Mouse (Mus musculus) heart, embryonic 13.5 days (tissue): Measurements from ENCODE around the gene Prokr2. TPM values are rescaled to one million over a fixed set of nuclear protein-coding genes. Genes with fewer than 3 reads are reported as not detected.

Experiments used
- ATAC-seq: fragments of 200-750 bp; cut with Nextera tagmentation; 2 replicates; pipeline ENCODE4 v1.8.0; 2017; ENCODE audit warnings: moderate TSS enrichment; ENCODE audit not compliant: insufficient number of reproducible peaks, low FRiP score, low TSS enrichment; ENCODE audit errors: extremely low read depth
- H3K27ac ChIP-seq: fragments of 300-500 bp; sonication (generic); replicated peaks from 2 replicates; pipeline ENCODE4 v1.5.1; 2015; ENCODE audit warnings: moderate library complexity, mild to moderate bottlenecking, inconsistent platforms
- H3K27me3 ChIP-seq: fragments of 300-500 bp; sonication (generic); replicated peaks from 2 replicates; pipeline ENCODE4 v1.6.1; 2015; ENCODE audit warnings: mild to moderate bottlenecking, inconsistent platforms
- H3K36me3 ChIP-seq: fragments of 300-500 bp; sonication (generic); 2 replicates; pipeline ENCODE4 v1.6.1; 2015; ENCODE audit warnings: mild to moderate bottlenecking, inconsistent platforms
- H3K4me1 ChIP-seq: fragments of 300-500 bp; sonication (generic); 2 replicates; pipeline ENCODE4 v1.6.1; 2015; ENCODE audit warnings: inconsistent platforms
- H3K4me2 ChIP-seq: fragments of 300-500 bp; sonication (generic); 2 replicates; pipeline ENCODE4 v1.6.1; 2015; ENCODE audit warnings: inconsistent platforms, mild to moderate bottlenecking, moderate library complexity
- H3K4me3 ChIP-seq: fragments of 300-500 bp; sonication (generic); 2 replicates; pipeline ENCODE4 v1.5.1; 2015; ENCODE audit warnings: moderate library complexity, mild to moderate bottlenecking, inconsistent platforms
- H3K9ac ChIP-seq: fragments of 300-500 bp; sonication (generic); 2 replicates; pipeline ENCODE4 v1.6.1; 2015; ENCODE audit warnings: inconsistent platforms, mild to moderate bottlenecking, moderate library complexity
- H3K9me3 ChIP-seq: fragments of 300-500 bp; sonication (generic); 2 replicates; pipeline ENCODE4 v1.6.1; 2016; ENCODE audit warnings: inconsistent platforms
- WGBS: fragments of 180-500 bp; shearing (Covaris S2); methylation state at CpG from one replicate; pipeline ENCODE4 v1.1.7; 2015; ENCODE audit warnings: mixed read lengths; 5-methylcytosine and 5-hydroxymethylcytosine counted together
- polyA plus RNA-seq: library from polyadenylated mRNA; unstranded; fragments of >200 nt; fragmentation: Nextera tagmentation; extraction: Ambion mirVana; gene quantifications from 2 replicates; pipeline ENCODE4 v1.2.1, GENCODE M21; 2015

Prokr2 gene
- polyA plus RNA-seq, 1 experiment from 2014 or later, result 1.1 TPM

DNA sequence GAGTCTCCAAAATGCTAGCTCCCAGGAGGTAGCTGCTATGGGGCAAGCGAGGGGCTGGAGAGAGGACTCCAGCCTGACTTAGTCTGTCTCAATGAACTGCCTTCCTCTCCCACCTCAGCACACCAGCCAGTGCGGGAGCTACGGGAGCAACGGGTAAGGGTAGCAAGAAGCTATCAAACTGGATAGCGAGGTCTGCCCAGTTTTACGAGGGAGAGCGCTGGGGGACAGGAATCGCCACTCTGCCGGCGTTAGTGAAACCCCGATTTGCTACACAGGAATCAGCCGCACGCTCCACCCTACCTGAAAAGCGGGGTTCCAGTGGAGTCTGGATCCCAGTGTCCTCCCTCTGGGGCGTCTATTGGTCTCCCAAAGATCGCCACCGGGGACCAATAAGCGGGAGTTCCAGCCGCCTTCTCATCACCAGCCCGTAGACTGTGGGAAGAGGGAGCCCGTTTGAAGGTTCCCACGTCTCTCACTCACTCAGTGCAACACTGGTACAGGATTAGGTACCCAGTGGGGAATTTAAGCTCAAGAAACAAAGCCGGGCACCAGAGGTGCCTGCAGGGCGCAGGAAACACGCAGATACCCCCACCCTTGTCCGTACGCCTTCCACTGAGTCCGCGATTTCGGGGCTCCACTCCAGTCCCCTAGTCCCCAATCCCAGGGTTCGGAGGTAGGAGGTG, 595 bp downstream of the Prokr2 start:
- Histone ChIP-seq H3K36me3 (no peaks in the 10 kb centered on the region), H3K27ac (no peak overlapping the region), H3K9me3 (no peaks in the 10 kb centered on the region), H3K4me2 (peak overlapping the region; percentile 94), H3K9ac (peak overlapping the region; percentile 75), H3K4me3 (peak overlapping the region; percentile 63), H3K4me1 (peaks cover 5% of the 10 kb centered on the region), H3K27me3 (peaks cover 44% of the 10 kb centered on the region)
- ATAC-seq, result no peak
- WGBS, result under 1% methylated on average over 31 of the region's 31 CpGs

GRCm38 (mm10) chr2:132382308-132382707, 2.9 kb downstream of the Prokr2 start:
- no peak overlapping the region for H3K27ac ChIP-seq
- no peaks in the 10 kb centered on the region for H3K9me3 ChIP-seq
- no peak overlapping the region for H3K4me2 ChIP-seq
- no peak overlapping the region for H3K4me3 ChIP-seq
- 76% methylated on average over 2 of the region's 2 CpGs for WGBS
- peaks cover 10% of the 10 kb centered on the region for H3K4me1 ChIP-seq
- H3K36me3 ChIP-seq, result no peaks in the 10 kb centered on the region
- peaks cover 39% of the 10 kb centered on the region for H3K27me3 ChIP-seq
- no peak for ATAC-seq
- H3K9ac ChIP-seq, result no peak overlapping the region

DNA sequence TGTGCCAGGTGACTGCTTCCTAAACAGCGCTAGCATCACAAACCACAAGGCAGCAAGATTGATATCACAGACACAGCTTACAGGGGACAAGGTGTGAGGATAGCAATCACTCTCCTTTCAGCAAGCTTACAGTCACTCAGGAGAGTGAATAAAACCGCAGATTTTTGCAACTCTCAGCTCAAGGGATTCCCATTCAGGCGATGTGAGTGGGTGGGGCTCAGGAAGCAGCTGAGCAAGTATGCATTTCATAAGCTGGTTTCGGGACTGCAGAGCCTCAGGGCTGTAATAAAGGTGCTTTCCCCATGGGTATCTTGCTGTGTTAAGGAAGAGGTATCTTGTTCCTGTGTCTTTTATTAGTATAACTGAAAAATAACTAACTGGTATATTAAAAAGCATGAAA, 5.6 kb downstream of the Prokr2 start:
- WGBS, result 50% methylated on average over 4 of the region's 4 CpGs

GRCm38 (mm10) chr2:132378602-132379150, 6.6 kb downstream of the Prokr2 start:
- 60% methylated on average over 10 of the region's 10 CpGs for WGBS
- no peak overlapping the region for H3K4me2 ChIP-seq
- H3K27ac ChIP-seq, result no peak overlapping the region
- H3K4me1 ChIP-seq, result peaks cover 6% of the 10 kb centered on the region; the same call in 1 of the 2 replicates
- ATAC-seq, result no peak
- no peak overlapping the region for H3K9ac ChIP-seq
- no peak overlapping the region for H3K4me3 ChIP-seq
- no peaks in the 10 kb centered on the region for H3K9me3 ChIP-seq
- H3K27me3 ChIP-seq, result peaks cover 14% of the 10 kb centered on the region
- no peaks in the 10 kb centered on the region for H3K36me3 ChIP-seq

More for the DNA sequence above, 5.6 kb downstream of the Prokr2 start:
- Histone ChIP-seq H3K4me1 (peaks cover 10% of the 10 kb centered on the region), H3K27me3 (peaks cover 23% of the 10 kb centered on the region), H3K4me2 (no peak overlapping the region), H3K36me3 (no peaks in the 10 kb centered on the region), H3K9ac (no peak overlapping the region), H3K27ac (no peak overlapping the region), H3K4me3 (no peak overlapping the region), H3K9me3 (no peaks in the 10 kb centered on the region)
- ATAC-seq, result no peak

DNA sequence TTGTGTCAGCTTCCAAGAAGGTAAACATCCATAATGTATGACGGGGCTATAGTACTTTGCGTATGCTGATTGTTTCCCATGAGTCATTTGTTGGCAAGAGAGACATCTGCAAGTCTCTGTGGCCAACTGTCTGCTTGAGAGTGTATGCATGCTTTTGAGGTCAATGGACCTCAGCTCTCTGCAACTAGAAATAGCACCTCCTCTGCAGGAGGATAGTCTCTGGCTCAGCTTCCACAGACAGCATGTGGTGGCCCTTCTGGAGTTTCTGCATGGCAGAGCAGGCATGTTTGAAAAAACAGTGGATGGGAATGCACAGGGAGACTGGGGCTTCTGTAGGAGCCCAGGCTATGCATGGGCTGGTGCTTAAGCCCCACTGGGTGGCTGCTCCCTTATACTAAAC, 7.8 kb downstream of the Prokr2 start:
- no peak for ATAC-seq
- no peak overlapping the region for H3K27ac ChIP-seq

GRCm38 (mm10) chr2:132375721-132376120, 9.5 kb downstream of the Prokr2 start:
- H3K9me3 ChIP-seq, result no peaks in the 10 kb centered on the region
- no peak overlapping the region for H3K9ac ChIP-seq
- 62% methylated on average over 3 of the region's 3 CpGs for WGBS
- H3K4me2 ChIP-seq, result no peak overlapping the region
- H3K27ac ChIP-seq, result no peak overlapping the region
- no peak overlapping the region for H3K4me3 ChIP-seq
- no peak for ATAC-seq
- H3K4me1 ChIP-seq, result peaks cover 6% of the 10 kb centered on the region; the same call in 1 of the 2 replicates
- no peaks in the 10 kb centered on the region for H3K36me3 ChIP-seq
- no peaks in the 10 kb centered on the region for H3K27me3 ChIP-seq

More for the DNA sequence above, 7.8 kb downstream of the Prokr2 start:
- Histone ChIP-seq H3K36me3 (no peaks in the 10 kb centered on the region), H3K4me3 (no peak overlapping the region), H3K9ac (no peak overlapping the region), H3K4me2 (no peak overlapping the region), H3K4me1 (peaks cover 6% of the 10 kb centered on the region; the same call in 1 of the 2 replicates), H3K27me3 (peaks cover 4% of the 10 kb centered on the region; the same call in 1 of the 2 replicates), H3K9me3 (no peaks in the 10 kb centered on the region)
- 74% methylated on average over 2 of the region's 2 CpGs for WGBS

GRCm38 (mm10) chr2:132375135-132375534, 10.1 kb downstream of the Prokr2 start:
- H3K4me3 ChIP-seq, result no peak overlapping the region

GRCm38 (mm10) chr2:132373748-132374147, 11.5 kb downstream of the Prokr2 start:
- H3K36me3 ChIP-seq, result no peaks in the 10 kb centered on the region
- no peak overlapping the region for H3K4me2 ChIP-seq
- no peak for ATAC-seq
- no peak overlapping the region for H3K4me3 ChIP-seq
- H3K9ac ChIP-seq, result no peak overlapping the region
- H3K4me1 ChIP-seq, result peaks cover 6% of the 10 kb centered on the region; the same call in 1 of the 2 replicates
- H3K27me3 ChIP-seq, result no peaks in the 10 kb centered on the region
- no peaks in the 10 kb centered on the region for H3K9me3 ChIP-seq
- WGBS, result 80% methylated on average over 17 of the region's 17 CpGs
- H3K27ac ChIP-seq, result no peak overlapping the region

More at GRCm38 (mm10) chr2:132375135-132375534, 10.1 kb downstream of the Prokr2 start:
- no peak overlapping the region for H3K27ac ChIP-seq
- no peak overlapping the region for H3K9ac ChIP-seq
- no peaks in the 10 kb centered on the region for H3K36me3 ChIP-seq
- H3K27me3 ChIP-seq, result no peaks in the 10 kb centered on the region
- H3K4me2 ChIP-seq, result no peak overlapping the region
- 62% methylated on average over 9 of the region's 9 CpGs for WGBS
- no peak for ATAC-seq
- H3K9me3 ChIP-seq, result no peaks in the 10 kb centered on the region
- H3K4me1 ChIP-seq, result peaks cover 6% of the 10 kb centered on the region; the same call in 1 of the 2 replicates

DNA sequence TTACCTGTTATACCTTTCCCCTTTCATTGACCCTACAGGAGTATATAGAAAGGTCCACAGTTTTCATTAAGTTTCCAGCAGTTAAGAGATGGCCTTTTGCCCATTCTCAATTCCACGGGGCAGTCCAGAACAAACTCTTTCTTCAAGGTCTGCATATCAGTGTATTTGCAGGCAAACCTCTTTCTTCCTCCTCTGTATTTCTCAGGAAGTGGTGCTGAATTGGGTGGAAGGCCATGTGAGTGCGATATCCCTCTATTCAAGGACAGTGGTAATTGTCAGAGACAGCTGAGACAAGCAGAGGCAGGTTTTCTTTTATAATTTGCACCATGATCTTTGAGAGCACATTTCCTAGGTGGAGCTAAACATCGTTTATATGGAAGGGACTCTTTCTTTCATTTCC, 16.8 kb downstream of the Prokr2 start:
- no peaks in the 10 kb centered on the region for H3K4me1 ChIP-seq
- H3K27ac ChIP-seq, result peak overlapping the region; percentile 48; the same call in 1 of the 2 replicates
- H3K9ac ChIP-seq, result no peak overlapping the region
- H3K36me3 ChIP-seq, result no peaks in the 10 kb centered on the region
- no peak overlapping the region for H3K4me2 ChIP-seq
- H3K4me3 ChIP-seq, result no peak overlapping the region
- no peaks in the 10 kb centered on the region for H3K27me3 ChIP-seq
- no peaks in the 10 kb centered on the region for H3K9me3 ChIP-seq
- no peak for ATAC-seq
- WGBS, result 54% methylated on average over 3 of the region's 3 CpGs

DNA sequence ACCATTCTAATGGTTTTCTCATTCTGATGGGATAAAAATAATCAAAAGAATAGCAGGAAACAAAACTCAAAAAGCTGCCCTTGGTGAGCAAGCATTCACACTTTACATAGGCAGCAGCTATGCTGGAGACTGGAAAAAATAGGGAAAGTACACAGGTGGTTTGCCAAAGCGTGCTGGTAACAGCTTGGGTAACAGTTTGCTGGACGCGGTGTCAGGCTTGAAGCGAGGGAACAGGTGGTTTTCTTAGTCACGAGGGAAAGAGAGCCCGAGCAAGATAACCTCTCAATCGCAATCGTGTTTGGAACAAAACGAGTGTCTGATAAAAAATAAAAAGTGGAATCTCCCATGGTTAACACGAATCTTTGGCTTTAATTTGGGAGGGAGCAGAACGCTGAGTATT, 41.4 kb downstream of the Prokr2 start:
- WGBS, result 64% methylated on average over 11 of the region's 11 CpGs
- Histone ChIP-seq H3K36me3 (no peaks in the 10 kb centered on the region), H3K9me3 (0 out of 2 replicates have a peak, but pooled peaks cover 3% of the 10 kb centered on the region), H3K4me2 (no peak overlapping the region), H3K4me3 (no peak overlapping the region), H3K27me3 (no peaks in the 10 kb centered on the region), H3K9ac (no peak overlapping the region), H3K4me1 (peaks cover 16% of the 10 kb centered on the region), H3K27ac (no peak overlapping the region)
- ATAC-seq, result no peak

DNA sequence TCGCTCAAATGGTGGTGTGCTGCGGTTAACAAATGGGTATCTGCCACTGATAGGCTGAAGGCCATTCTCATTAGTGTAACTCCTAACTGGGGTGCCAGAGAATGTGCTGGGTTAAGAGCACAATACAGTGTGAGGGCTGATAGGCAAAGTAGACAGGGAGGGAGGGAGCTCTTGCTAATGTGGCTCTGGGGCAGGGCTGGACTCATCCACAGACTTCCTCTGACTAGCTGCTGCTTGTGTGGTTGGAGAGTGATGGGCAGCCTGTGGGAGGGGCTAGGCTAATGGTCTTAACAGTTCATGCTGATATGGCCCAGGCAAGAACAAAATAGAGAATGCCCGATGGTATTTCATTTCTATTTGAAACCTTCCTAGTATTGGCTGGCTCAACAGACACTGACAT, 44.0 kb downstream of the Prokr2 start:
- H3K4me3 ChIP-seq, result no peak overlapping the region
- H3K4me1 ChIP-seq, result peaks cover 20% of the 10 kb centered on the region
- 66% methylated on average over 3 of the region's 3 CpGs for WGBS
- no peak overlapping the region for H3K27ac ChIP-seq
- ATAC-seq, result no peak
- H3K4me2 ChIP-seq, result no peak overlapping the region
- H3K27me3 ChIP-seq, result no peaks in the 10 kb centered on the region
- H3K36me3 ChIP-seq, result no peaks in the 10 kb centered on the region
- no peak overlapping the region for H3K9ac ChIP-seq
- 0 out of 2 replicates have a peak, but pooled peaks cover 3% of the 10 kb centered on the region for H3K9me3 ChIP-seq

DNA sequence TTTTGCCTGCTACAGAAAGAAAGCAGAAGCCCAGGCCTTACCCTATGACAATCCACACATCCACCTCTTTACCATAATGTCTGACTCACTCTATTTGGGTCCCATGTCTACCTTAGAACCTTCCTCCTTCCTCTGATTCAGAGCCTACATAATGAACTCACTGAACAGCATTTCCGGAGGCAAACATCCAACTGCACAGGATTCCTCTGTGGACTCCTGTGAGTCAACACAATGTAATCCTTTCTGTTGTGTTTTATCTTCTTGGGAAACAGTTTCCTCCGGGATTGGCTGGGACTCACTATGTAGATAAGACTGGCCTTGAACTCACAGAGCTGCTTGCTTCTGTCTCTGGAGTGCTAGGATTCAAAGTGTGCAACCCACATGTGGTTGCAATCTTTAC, 44.9 kb downstream of the Prokr2 start:
- Histone ChIP-seq H3K27ac (peak overlapping the region; percentile 49), H3K4me1 (peaks cover 20% of the 10 kb centered on the region), H3K4me3 (no peak overlapping the region), H3K27me3 (no peaks in the 10 kb centered on the region), H3K36me3 (no peaks in the 10 kb centered on the region), H3K9me3 (0 out of 2 replicates have a peak, but pooled peaks cover 3% of the 10 kb centered on the region), H3K4me2 (no peak overlapping the region), H3K9ac (no peak overlapping the region)
- no peak for ATAC-seq
- 41% methylated on average over 2 of the region's 2 CpGs for WGBS
